Mouse (Mus musculus) cerebellum, adult 11 months (tissue): ENCODE measurements around the gene Mapk8.

Experiments
- DNase-seq: peaks from one replicate; pipeline ENCODE4 v3.0.0; 2022

The Mapk8 gene

DNA sequence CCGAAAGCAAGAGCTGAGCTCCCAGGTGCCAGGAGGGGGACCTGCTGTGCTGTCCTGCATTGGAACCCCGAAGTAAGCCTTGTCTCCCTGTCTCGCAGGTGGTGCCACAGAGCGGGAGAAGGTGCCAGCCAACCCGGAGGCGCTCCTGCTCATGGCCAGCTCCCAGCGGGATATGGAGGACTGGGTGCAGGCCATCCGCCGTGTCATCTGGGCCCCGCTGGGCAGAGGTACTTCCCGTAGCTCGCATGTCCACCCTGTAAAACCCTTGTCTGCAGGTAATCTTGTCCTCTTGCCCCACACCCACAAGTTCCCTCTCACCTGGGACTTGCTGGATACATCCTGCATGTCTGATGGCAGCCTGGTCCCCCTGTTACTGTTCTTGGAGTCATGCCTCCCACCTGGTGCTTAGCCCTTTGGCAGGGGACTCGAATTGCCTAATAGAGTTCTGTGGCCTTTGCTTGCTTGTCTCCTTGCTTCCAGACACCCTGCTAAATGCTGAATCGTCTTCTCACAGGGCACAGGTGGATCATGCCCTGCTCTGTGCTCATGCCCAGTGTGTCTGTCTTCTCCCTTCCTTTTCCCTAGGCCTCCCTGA is 103.7 kb downstream of the Mapk8 start:
- DNase-seq: peak; percentile 54

GRCm38 (mm10) chr14:33338684-33339083 is 108.3 kb downstream of the Mapk8 start:
- no peak for DNase-seq

DNA sequence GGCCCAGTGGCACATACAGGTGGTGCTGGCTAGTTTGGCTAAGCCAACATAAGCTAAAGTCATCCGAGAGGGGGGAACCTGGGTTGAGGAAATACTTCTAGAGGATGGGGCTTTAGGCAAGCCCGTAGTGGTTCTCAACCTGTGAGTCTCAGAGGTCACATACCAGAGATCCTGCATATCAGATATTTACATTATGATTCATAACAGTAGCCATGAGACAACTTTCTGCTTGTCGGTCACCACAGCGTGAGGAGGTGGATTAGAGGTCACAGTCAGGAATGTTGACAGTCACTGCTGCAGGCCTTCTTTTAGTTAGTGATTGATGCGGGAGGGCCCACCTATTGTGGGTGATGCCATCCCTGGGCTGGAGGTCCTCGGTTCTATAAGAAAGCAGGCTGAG is 111.2 kb downstream of the Mapk8 start:
- DNase-seq: no peak

DNA sequence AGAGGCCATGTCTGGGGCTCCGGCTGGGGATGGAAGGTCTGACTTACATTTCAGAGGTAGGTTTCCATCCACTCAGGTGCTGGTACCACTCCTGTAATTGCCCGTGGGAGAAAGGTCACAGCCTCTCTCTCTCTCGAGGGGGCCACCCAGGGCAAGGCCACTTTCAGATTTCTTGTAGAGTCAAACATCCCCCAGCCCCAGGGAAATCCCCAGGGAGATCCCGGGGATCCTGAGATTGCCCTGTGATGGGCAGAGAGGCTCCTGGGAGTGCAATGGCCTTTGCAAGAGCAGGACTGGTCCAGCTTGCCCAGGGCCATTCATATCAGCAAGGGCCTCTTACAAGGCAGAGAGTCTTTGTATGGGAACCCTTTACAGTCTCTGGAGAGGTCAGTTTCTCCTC is 112.6 kb downstream of the Mapk8 start:
- no peak for DNase-seq

GRCm38 (mm10) chr14:33333833-33334232 is 113.1 kb downstream of the Mapk8 start:
- no peak for DNase-seq

DNA sequence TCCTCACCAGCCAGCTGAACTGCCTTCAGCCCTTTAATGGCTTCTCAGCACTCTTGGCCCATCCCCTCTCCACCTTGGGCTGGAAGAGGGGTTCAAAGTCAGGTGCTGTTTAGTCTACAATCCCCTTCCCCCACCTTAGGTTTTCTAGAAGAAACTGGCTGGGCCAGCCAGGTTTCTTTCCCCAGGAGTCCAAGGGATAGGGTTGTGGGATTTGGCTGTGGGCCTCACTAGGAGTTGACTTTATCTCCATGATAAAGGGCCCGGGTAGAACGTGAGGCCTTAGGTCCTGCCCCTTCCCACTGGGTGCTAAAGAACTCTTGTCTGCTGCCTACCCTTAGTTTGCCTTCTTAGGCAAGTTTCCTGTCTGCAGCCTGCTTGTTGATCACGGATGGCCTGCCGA is 115.3 kb downstream of the Mapk8 start:
- DNase-seq: no peak

DNA sequence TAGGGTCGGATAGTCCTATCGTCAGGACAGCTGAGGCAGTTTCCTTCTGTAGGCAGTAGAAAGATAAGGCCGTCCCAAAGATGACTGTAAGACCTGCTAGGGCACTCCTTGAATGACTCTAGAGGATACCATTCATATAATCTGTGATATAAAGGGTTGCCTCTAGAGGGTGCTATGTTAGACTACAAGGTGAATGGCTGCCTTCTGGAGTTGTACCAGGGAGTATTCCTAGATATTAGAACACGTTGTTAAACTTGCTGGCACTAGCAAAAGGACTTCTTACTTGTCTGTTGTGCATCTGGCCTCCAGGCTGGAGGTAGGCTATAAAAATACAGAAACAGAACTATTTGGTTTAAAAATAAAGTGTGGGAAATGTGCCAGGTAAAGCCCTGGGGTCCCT is 116.0 kb downstream of the Mapk8 start:
- DNase-seq: no peak

DNA sequence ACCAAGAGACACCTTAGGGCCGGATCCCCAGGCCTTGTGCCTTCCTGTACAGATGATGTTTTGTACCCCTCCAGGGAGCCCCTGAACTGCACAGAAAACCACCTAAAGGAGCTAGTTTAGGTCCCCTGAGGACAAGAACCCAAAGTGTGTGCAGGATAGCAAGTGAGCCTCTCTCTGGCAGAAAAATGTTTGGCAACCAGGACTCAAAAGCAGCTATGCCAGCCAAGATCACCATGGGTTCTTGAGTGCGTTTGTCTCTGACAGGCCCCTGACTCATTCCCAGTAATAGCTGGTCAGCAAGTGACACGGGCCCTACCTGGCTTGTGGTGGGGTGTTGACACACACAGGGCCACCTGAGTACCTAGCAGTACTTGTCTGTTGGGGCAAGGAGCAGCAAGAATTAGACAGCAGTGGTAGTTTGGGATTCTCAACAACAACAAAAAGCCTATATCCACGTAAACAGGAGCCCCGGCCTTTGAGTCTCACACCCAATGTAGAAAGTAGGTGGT is 117.6 kb downstream of the Mapk8 start:
- DNase-seq: no peak

DNA sequence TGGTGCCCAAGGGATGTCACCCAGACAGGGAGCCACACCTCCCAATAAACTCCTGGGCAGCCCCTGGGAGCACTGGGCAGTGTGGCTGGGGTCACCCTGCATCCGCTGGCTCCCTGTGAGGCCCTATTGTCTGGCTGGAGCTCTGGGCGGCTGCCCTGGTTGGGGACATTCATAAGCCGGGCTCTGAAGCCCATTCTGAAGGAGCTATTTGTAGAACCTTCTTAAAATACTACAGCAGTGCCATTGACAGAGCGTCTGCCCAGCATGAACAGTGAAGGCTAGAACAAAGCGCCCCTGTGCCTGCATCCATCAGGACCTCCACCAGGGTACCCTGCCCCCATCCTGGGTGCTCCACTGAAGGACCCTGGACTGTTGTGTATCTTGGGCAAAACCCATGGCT is 118.6 kb downstream of the Mapk8 start:
- DNase-seq: no peak
